Mouse (Mus musculus) ES-E14 (cell line): Measurements from ENCODE around the gene Tbxas1. TPM values are rescaled to one million over a fixed set of nuclear protein-coding genes. Genes with fewer than 3 reads are reported as not detected.

ENCODE experiments used
- DNase-seq: peaks from one replicate; pipeline ENCODE4 v3.0.0-alpha.2; 2013; ENCODE audit warnings: low read depth, low spot score
- H3K27ac ChIP-seq: 2 replicates; pipeline ENCODE4 v1.5.1; 2012; ENCODE audit warnings: low read depth, mild to moderate bottlenecking, low read length, moderate library complexity, mixed read lengths; ENCODE audit not compliant: poor library complexity, insufficient read depth, severe bottlenecking
- H3K36me3 ChIP-seq: 2 replicates; pipeline ENCODE4 v1.6.1; 2012; ENCODE audit warnings: mild to moderate bottlenecking, low read length, moderate library complexity, mixed read lengths; ENCODE audit not compliant: control insufficient read depth, poor library complexity, insufficient read depth, severe bottlenecking
- H3K4me1 ChIP-seq, 2 experiments: fragments of 150-350 bp in 1 of 2; sonication (generic) in 1 of 2; 2 replicates each; pipeline ENCODE4 v1.6.1; 2012; ENCODE audit warnings: low read length in 2 of 2, mild to moderate bottlenecking in 1 of 2, mixed read lengths in 1 of 2; ENCODE audit not compliant: control insufficient read depth in 2 of 2, insufficient read depth in 2 of 2, poor library complexity in 1 of 2
- H3K4me3 ChIP-seq, 2 experiments: fragments of 150-350 bp in 1 of 2; sonication (generic) in 1 of 2; 2 replicates each; pipeline ENCODE4 v1.5.1; 2012; ENCODE audit warnings: low read length in 2 of 2, low read depth in 1 of 2, mild to moderate bottlenecking in 1 of 2, mixed read lengths in 1 of 2; ENCODE audit not compliant: insufficient read depth in 1 of 2, poor library complexity in 1 of 2, severe bottlenecking in 1 of 2
- H3K9ac ChIP-seq: 2 replicates; pipeline ENCODE4 v1.6.1; 2012; ENCODE audit warnings: low read depth, mild to moderate bottlenecking, low read length, mixed read lengths; ENCODE audit not compliant: poor library complexity, insufficient read depth, severe bottlenecking
- H3K9me3 ChIP-seq: fragments of 150-350 bp; sonication (generic); 2 replicates; pipeline ENCODE4 v1.6.1; 2012; ENCODE audit warnings: low read depth, mild to moderate bottlenecking, low read length; ENCODE audit not compliant: control insufficient read depth, insufficient read depth
- CHD2 ChIP-seq: IDR thresholded peaks from 2 replicates; pipeline ENCODE4 v1.6.1; 2014; ENCODE audit warnings: mild to moderate bottlenecking, low read depth, low read length, inconsistent platforms
- HCFC1 ChIP-seq: IDR thresholded peaks from 2 replicates; pipeline ENCODE4 v1.6.1; 2012; ENCODE audit warnings: low read length, inconsistent platforms, borderline replicate concordance; ENCODE audit not compliant: insufficient read depth
- MAFK ChIP-seq: IDR thresholded peaks from 2 replicates; pipeline ENCODE4 v1.6.1; 2014; ENCODE audit warnings: mild to moderate bottlenecking, low read depth, low read length, inconsistent platforms; ENCODE audit not compliant: insufficient read depth
- ZC3H11A ChIP-seq: IDR thresholded peaks from 2 replicates; pipeline ENCODE4 v1.6.1; 2012; ENCODE audit warnings: low read depth, mild to moderate bottlenecking, inconsistent platforms, low read length, borderline replicate concordance
- ZNF384 ChIP-seq: IDR thresholded peaks from 2 replicates; pipeline ENCODE4 v1.6.1; 2012; ENCODE audit warnings: low read depth, low read length, inconsistent platforms
- in situ Hi-C, 2 experiments: fragments of 600-800 bp; cut with MboI; formaldehyde crosslinking; loops; one replicate each; pipeline ENCODE4 v1.15.1; 2025; ENCODE audit warnings: low sequenced_read_pairs in 2 of 2, inconsistent platforms in 1 of 2; ENCODE audit not compliant: unreplicated experiment in 2 of 2
- total RNA-seq: library from RNA; depleted of rRNA; stranded (reverse); fragments of 300-350 nt; gene quantifications from 2 replicates; pipeline ENCODE4 v1.2.3, GENCODE M21; 2012

The Tbxas1 gene
- total RNA-seq, 1 experiment, result not detected

DNA sequence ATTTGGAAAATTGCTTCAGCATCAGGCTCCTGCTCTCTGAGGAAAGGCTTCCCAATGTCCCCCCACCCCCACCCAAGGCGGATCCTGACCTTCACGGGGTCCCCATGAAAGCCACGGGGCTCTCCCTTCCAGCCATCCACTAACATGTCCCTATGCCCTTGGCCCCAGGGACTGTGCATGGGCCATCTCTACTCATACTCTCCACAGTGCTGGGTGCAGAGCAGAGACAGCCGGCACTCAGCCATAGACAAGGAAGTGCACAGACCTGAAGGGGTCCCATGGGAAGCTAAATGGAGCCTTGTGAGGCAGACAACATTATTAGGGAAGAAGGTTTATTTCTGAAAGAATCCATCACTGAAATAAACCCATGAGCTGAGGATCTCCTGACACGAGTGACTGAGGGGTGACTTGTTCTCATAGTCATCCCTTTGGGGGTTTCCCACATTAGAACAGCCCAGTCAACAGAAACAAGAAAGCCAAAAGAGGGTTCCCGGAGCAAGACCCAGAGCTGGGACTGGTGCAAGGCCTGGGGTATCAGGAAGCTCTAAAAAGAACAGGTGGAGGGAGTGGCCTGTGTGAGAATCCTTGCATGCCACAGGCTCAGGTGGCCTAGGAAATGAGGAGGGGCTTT is 179.8 kb downstream of the Tbxas1 start:
- TF ChIP-seq ZNF384 (no peak), CHD2 (no peak), ZC3H11A (no peak), HCFC1 (no peak), MAFK (no peak)
- H3K9ac ChIP-seq, result no peak overlapping the region

DNA sequence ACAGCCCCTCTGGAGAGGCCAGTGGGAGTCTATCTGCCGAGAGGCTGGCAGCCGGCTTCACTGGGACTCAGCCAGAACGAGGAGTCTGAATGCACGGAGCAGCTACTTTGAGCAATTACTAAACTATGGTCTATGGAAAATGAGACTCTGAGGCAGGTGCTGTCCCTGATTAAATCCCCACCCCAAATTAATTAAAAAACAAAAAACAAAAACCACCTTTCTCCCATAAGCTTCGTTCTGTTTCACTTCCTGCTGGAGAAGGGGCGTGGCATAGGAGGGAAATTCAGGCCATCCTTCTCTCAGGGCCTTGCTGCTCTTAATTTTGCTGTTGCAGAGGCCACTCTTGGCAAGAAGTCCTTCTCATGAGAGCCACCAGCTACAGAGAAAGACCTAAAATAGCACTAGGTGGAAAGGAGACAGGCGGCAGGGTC is 180.6 kb downstream of the Tbxas1 start:
- TF ChIP-seq ZC3H11A (no peak), ZNF384 (no peak), MAFK (no peak), HCFC1 (no peak), CHD2 (no peak)
- Histone ChIP-seq H3K4me1 (no peaks in the 10 kb centered on the region; a peak in 1 of 4 replicates), H3K27ac (no peak overlapping the region), H3K9ac (no peak overlapping the region), H3K36me3 (no peaks in the 10 kb centered on the region), H3K4me3 (no peak overlapping the region), H3K9me3 (no peaks in the 10 kb centered on the region; the same call in 1 of the 2 replicates)
- in situ Hi-C loops, result no loop called here
- no peak for DNase-seq

More for the DNA sequence above, 179.8 kb downstream of the Tbxas1 start:
- in situ Hi-C loops, result no loop called here
- no peak overlapping the region for H3K27ac ChIP-seq
- no peaks in the 10 kb centered on the region; the same call in 1 of the 2 replicates for H3K9me3 ChIP-seq
- H3K4me3 ChIP-seq, result no peak overlapping the region
- H3K36me3 ChIP-seq, result no peaks in the 10 kb centered on the region
- H3K4me1 ChIP-seq, result no peaks in the 10 kb centered on the region; a peak in 1 of 4 replicates
- no peak for DNase-seq

GRCm38 (mm10) chr6:39057161-39057560 is 182.0 kb downstream of the Tbxas1 start:
- no peak overlapping the region for H3K27ac ChIP-seq
- H3K9me3 ChIP-seq, result no peaks in the 10 kb centered on the region; the same call in 1 of the 2 replicates
- in situ Hi-C loops, result no loop called here
- no peaks in the 10 kb centered on the region for H3K36me3 ChIP-seq
- TF ChIP-seq CHD2 (no peak), ZC3H11A (no peak), HCFC1 (no peak), ZNF384 (no peak), MAFK (no peak)
- no peak for DNase-seq
- H3K4me3 ChIP-seq, result no peak overlapping the region
- no peak overlapping the region for H3K9ac ChIP-seq
- no peaks in the 10 kb centered on the region; a peak in 1 of 4 replicates for H3K4me1 ChIP-seq

DNA sequence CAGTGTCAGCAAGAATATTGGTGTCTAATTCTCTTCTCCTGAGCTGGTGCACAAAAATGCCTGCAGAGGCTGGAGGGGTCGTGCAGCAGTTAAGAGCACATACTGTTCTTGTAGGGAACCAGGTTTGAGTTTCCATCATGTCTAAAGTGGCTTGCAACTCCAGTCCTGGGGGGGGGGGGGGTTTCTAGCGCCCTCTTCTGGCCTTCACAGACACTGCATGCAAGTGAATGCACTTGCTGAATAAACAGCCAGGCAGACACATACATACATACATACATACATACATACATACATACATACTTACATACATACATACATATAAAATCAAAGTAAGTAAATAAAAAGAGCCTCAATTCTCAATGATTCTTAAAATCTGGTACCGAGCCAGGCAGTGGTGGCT is 183.2 kb downstream of the Tbxas1 start:
- H3K4me1 ChIP-seq, result no peaks in the 10 kb centered on the region; a peak in 1 of 4 replicates
- no peaks in the 10 kb centered on the region for H3K36me3 ChIP-seq
- TF ChIP-seq ZC3H11A (no peak), MAFK (no peak), CHD2 (no peak), ZNF384 (no peak), HCFC1 (no peak)
- H3K9me3 ChIP-seq, result no peaks in the 10 kb centered on the region; the same call in 1 of the 2 replicates
- H3K27ac ChIP-seq, result no peak overlapping the region
- no peak overlapping the region for H3K9ac ChIP-seq
- DNase-seq, result no peak
- H3K4me3 ChIP-seq, result no peak overlapping the region
- in situ Hi-C loops, result no loop called here
